Mouse (Mus musculus): Measurements from ENCODE around the gene Gm960.

Gene Gm960

DNA sequence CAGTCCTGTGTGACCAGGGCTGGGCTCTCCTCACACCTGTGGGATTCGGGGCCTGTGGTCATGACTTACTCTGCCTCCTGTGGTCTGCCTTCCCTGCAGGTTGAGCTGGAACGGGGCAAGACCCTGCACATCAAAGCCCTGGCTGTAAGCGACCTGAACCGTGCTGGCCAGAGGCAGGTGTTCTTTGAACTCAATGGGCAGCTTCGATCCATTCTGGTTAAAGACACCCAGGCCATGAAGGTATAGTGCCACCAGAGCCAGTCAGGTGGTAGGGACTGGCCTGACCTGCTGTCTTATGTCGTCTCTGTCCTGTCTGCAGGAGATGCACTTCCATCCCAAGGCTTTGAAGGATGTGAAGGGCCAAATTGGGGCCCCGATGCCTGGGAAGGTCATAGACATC is 77.7 kb downstream of the Gm960 start:
- DNase-seq, result no peak

DNA sequence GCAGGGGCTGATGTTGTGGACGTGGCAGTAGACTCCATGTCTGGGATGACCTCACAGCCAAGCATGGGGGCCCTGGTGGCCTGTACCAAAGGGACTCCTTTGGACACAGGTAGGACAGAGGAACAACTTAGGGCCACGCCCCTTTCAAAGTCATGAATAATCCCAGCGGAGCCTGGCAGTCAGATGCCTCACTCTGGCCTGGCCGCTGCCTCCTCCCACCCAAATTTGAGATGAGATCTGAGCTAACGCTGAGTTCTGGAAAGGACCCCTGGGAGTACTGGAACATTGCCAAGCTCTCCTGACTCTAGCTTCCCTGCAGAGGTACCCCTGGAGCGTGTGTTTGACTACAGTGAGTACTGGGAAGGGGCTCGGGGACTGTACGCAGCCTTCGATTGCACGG is 79.0 kb downstream of the Gm960 start:
- DNase-seq, result no peak

GRCm38 (mm10) chr19:4618183-4618582 is 80.3 kb downstream of the Gm960 start:
- peak; percentile 47 for DNase-seq

DNA sequence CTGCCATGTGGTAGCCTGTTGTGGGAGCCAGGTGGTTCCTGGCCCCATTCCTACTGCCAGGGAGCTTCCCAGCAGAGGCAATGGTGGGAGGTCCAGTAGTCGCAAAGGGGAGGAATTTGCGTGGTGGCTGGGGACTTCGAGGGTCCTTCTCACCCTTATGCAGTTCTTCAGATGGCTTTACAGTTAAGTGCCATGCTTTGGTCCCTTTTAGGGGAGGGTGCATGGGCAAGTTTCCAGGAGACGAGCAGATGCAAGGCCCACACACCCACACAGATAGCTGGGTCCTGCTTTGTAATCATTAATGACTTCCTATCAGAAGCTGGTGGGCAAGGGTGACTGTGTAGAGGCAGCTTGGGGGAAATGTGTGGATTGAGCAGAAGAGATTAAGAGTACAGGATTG is 81.9 kb downstream of the Gm960 start:
- DNase-seq, result no peak

- peak; percentile 84 for DNase-seq
Measured at GRCm38 (mm10) chr19:4615151-4616093, 83.0 kb downstream of the Gm960 start, which contains the start of gene Lrfn4. Lrfn4 (minus strand) TSS chr19:4615667.

GRCm38 (mm10) chr19:4614305-4615150 is 83.9 kb downstream of the Gm960 start:
- no peak for DNase-seq

DNA sequence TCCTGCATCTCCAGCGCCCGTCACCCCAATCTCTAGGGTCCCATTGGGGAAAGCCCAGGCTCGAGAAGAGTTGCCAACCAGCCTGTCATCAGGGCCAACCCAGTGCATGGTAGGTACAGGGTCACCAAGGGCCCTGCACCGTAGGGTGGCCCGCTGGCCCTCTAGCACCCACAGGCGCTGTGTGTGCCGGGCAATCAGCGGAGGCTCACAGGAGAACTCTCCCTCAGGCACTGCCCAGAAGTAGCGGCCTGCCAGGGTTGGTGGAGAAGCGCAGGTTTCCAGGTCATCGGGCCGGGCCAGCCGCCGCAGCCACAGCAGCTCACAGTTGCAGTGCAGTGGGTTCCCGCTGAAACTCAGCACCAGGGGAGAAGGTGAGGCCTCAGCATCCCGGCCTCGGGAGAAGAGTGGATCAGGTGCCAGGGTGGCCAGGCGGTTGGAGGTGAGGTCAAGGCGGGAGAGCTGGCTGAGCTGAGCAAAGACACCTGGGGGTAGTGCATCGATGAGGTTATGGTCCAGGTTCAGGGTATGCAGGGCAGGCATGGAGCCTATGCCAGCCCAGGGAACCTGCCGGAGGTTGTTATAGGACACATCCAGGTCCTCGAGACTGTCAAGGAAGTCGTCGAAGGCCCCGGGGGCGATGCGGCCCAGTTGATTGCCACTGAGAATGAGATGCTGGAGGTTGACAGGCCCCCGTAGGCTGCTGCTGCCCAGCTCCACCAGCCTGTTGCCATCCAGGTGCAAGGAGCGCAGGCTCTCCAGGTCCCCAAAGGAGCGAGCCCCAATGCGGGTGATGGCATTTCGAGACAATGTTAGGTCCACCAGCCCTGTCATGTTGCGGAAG is 84.8 kb downstream of the Gm960 start:
- no peak for DNase-seq

DNA sequence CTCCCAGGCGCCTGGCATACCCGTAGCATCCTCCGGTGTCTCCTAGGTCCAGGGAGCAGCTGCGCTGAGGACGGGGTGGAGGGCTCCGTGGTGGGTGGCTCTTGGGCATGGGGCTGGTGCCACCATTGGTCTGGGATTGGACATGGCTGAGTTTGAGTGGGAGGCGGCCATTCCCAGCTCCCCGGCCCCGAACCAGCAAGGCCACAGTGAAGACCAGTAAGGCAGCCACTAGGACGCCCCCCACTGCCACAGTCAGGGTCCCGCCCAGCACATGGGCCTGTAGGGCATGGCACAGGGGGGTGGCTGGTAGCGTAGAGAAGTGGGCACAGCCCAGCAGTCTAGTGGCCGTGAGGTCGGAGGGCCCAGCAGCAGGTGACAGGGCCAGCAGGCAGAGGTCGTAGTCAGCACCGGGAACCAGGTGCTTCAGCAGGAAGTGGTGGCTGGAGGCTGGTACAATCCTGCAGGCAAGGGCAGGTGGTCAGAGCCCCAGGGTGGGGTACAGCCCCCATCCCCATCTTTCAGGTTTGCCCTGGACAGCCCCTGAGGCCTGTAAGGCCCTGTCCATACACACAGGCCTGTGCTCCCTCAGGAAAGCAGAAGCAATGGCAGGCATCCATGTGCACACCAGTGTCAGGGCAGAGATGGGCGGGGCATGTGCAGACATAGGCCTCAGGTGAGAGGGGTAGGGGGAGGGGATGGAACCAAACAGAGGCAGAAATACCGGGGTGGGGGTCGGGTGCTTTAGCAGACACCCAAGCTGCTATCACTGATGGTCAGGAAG is 86.1 kb downstream of the Gm960 start:
- no peak for DNase-seq

DNA sequence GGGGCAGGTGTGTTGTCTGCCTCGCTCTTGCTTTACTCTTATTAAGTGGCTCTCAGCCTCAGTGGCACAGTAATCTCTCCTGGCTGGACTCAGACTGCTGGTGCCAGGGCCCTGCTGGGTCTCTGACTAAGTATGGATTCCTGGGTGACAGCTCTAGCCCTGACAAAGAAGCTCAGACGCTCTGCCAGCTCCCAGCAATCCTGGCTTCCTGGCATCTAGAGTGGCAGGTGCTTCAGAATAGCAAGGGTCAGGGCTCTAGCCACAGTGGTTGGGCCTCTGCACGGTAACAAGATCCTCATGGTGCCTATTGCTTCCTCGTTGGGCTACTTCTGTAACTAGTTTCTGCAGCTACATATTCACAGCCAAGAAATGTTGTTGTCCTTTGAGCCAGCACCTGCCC is 88.4 kb downstream of the Gm960 start:
- no peak for DNase-seq

DNA sequence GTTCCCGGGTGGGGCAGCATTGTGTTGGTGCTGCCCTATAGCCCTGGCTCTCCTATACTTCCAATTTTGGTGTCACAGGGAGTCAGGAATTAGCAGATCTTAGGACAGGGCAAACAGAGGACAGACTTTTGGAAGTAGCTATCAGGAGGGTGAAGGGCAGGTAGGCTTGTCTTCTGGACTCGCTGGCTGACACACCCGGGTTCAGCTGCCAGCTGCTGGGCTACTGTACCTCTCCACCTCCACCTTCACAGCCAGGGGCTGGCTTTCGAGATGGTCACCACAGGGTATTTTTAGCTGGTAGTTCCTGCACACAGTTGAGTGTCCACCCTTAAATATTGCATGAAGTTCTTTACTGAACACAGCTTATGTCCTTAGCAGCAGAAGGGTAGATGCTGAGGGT is 90.0 kb downstream of the Gm960 start:
- DNase-seq, result no peak

DNA sequence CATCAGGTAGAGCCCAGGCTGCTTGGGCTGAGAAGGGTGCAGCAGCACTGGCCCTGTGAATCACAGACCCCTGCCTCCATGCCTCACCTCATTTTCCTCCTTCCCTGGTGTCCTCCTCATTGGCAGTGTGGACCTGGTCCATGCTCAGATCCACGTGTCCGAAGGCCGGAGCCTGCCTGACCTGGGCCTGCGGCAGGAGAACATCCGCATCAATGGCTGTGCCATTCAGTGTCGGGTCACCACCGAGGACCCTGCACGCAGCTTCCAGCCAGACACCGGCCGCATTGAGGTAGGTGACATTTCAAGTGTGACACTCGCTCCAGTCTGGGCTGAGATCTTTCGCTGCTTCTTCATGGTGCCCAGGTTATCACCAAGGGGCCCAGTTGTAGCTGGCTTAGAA is 91.1 kb downstream of the Gm960 start:
- DNase-seq, result no peak

- no peak for DNase-seq
Measured at GRCm38 (mm10) chr19:4605654-4606053, 92.8 kb downstream of the Gm960 start.

DNA sequence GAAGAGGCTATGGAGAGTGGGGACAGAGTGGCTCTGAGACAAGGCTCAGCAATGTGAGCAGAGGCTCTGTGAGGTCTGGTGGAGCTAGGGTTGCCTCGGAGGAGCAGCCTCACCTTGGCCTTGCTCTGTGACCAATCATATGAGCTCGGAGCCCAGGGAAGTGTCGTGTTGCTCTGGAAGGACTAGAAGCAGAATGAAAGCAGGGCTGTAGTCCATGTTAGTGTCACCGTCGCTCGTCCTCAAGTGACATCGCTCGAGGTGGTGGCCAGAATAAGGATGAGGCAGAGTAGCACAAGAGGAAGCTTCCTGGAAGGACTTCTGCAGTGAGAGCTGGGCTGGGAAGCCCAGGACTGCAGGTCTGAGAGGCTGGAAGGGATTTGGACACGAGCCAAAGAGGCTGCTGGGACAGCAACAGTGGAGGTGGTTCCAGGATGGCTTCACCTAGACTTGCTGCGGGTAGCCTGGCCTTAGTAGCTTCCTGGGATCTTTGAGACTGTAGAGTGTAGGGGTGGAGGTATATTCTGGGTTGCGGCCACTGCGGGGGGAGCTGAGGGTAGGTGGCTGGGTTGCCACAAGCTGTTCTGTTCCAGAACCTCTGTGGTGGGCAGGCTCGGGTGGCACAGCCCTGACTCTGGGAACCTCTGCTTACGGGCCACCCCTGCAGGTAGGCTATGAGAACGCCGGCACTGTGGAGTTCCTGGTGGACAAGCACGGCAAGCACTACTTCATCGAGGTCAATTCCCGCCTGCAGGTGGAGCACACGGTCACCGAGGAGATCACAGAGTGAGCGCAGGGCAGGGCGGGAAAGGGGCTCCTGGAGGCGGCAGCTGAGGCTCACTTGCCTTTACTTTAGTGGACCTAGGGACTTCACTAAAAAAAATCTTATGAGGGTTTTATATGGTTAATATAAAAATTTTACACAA is 94.4 kb downstream of the Gm960 start:
- DNase-seq, result peak; percentile 63

DNA sequence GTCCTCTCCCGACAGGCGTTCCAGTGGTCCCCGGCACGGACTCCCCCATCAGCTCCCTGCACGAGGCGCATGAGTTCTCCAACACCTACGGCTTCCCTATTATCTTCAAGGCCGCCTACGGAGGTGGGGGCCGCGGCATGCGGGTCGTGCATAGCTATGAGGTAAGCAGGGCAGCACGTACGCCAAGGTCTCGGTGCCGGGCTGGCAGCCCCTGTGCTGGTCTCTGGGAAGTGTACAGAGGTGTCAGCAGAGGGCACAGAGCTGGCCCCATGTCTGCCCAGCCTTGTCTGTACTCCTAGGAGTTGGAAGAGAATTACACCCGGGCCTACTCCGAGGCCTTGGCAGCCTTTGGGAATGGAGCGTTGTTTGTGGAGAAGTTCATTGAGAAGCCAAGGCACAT is 96.0 kb downstream of the Gm960 start:
- DNase-seq, result no peak

GRCm38 (mm10) chr19:4596071-4596470 is 102.4 kb downstream of the Gm960 start:
- no peak for DNase-seq

DNA sequence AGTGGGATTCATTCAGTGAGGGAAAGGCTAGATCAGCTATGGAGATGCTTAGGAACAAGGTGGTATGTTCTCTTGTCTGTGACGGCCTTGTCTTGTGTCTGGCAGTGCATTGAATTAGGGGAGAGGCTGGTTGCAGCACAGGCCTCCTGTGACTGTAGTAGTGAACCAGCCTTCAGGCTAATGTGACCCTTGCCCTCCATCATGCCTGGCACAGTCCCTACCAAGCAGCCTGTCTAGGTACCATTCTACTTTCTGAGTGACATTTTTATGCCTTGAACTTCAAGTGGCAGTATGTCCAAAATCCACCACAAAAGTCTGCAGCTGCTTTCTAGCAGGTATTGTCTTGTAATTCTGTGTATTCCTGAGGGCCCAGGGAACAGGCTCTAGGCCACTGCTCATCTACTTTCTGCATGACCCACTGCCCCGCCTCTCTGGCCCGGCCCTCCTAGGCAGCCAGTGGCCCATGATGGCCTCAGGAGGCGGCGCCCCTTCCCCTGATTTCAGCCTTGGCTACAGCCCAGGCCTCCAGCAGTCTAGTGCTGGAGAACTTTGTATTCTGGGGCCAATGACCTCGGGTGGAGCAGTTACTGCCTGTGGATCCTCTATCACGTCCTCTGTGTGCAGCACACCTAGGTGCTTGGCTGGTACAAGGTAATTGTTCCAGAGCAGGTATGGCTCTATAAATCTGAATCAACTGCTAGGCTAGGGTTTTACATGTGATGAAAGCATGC is 104.5 kb downstream of the Gm960 start:
- DNase-seq, result no peak

- DNase-seq, result peak; percentile 43
Measured at GRCm38 (mm10) chr19:4590025-4590424, 108.4 kb downstream of the Gm960 start.

DNA sequence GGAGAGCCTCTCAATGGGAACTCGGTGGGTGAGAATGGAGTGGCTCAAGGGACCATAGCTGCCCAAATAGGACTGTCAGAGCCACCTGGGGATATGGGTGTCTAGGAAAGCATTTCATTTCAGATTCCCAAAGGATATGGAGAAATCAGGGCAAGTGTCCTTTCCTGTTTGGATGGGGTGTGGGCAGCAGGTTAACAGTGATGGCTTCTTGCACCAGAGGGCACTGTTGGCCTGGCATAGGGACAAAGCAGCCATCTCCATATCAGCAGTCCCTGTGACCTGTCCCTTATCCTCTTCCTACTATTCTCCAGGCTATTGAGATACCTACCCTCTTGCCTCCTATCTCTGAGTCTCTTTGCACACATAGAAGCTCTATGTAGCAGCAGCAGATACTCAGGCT is 109.4 kb downstream of the Gm960 start:
- no peak for DNase-seq

DNA sequence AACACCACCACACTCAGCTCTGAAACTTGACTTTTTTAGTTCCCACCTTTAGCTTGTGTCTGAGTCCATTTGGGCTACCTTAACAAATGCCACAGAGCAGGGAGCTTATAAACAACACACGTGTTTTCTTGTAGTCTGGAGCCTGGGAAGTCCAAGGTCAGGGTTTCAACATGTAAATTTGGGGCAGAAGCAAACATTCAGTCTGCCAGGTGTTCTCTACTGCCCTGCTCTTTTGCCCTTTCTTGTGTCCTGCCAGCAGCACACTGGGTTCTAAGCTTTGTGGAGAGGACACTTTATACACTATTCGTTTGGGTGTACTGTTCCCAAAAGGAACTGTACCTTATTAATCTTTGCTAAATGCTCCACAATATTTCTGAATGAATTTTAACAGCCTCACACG is 110.0 kb downstream of the Gm960 start:
- DNase-seq, result no peak

GRCm38 (mm10) chr19:4587426-4587825 is 111.0 kb downstream of the Gm960 start:
- no peak for DNase-seq
